Mouse (Mus musculus) myocyte (in vitro differentiated cells): Measurements from ENCODE around the gene Nsf.

Source experiments
- CEBPB ChIP-seq: IDR thresholded peaks from 2 replicates; pipeline ENCODE4 v1.6.1; 2011; ENCODE audit warnings: mild to moderate bottlenecking, moderate library complexity; ENCODE audit not compliant: poor library complexity, insufficient read depth, severe bottlenecking
- E2F4 ChIP-seq: IDR thresholded peaks from one replicate; pipeline ENCODE4 v1.6.1; 2011; ENCODE audit warnings: mild to moderate bottlenecking, control low read depth, moderate library complexity; ENCODE audit not compliant: insufficient read depth
- MAX ChIP-seq: IDR thresholded peaks from one replicate; pipeline ENCODE4 v1.6.1; 2011; ENCODE audit warnings: low read depth, mild to moderate bottlenecking, control low read depth
- MYOD1 ChIP-seq, 3 experiments: IDR thresholded peaks; one replicate each; pipeline ENCODE4 v1.6.1; 2011; ENCODE audit warnings: control low read depth in 2 of 3, low read depth in 2 of 3, mild to moderate bottlenecking in 2 of 3, moderate library complexity in 1 of 3; ENCODE audit not compliant: insufficient read length in 2 of 3, control insufficient read depth in 1 of 3
- POLR2A ChIP-seq: IDR thresholded peaks from one replicate; pipeline ENCODE4 v1.6.1; 2011; ENCODE audit warnings: low read depth, mild to moderate bottlenecking, control low read depth, moderate library complexity; ENCODE audit not compliant: insufficient read length
- POLR2AphosphoS2 ChIP-seq: IDR thresholded peaks from one replicate; pipeline ENCODE4 v1.6.1; 2011; ENCODE audit warnings: low read depth, control low read depth; ENCODE audit not compliant: insufficient read length
- REST ChIP-seq: IDR thresholded peaks from one replicate; pipeline ENCODE4 v1.6.1; 2011; ENCODE audit warnings: mild to moderate bottlenecking, control low read depth, moderate library complexity; ENCODE audit not compliant: insufficient read depth, insufficient read length
- TCF12 ChIP-seq: IDR thresholded peaks from one replicate; pipeline ENCODE4 v1.6.1; 2011; ENCODE audit warnings: mild to moderate bottlenecking, control low read depth; ENCODE audit not compliant: poor library complexity, insufficient read depth, severe bottlenecking
- USF1 ChIP-seq: IDR thresholded peaks from one replicate; pipeline ENCODE4 v1.6.1; 2011; ENCODE audit warnings: low read depth, mild to moderate bottlenecking, control low read depth, moderate library complexity

DNA sequence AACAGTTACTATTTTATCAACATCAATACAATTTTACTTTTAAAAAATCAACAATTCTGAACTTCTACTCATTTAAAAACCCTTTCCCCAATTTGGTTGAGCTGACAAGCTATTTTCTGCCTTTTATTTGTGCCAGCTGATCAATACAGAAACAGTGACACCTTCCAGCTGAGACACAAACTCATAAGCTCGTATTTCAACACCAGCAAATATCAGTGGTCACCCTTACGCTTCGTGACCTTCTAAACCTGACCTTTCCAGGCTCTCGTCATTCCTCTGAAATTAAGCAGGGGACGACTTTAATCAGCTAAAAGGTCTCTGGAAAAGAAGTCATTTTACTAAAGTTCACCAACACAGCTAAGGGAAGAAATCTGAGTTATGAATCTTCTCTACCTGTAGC, 86.2 kb downstream of the Nsf start:
- TF ChIP-seq USF1 (no peak), POLR2A (no peak), CEBPB (no peak), MAX (no peak), E2F4 (no peak), MYOD1 (IDR thresholded peaks at IDR 0.05; ENCODE audit: control insufficient read depth in 1 of 3, insufficient read length in 2 of 3, low read depth in 2 of 3) (no peak), POLR2AphosphoS2 (no peak), REST (no peak), TCF12 (no peak)
